19 mouse cellular contexts compared by ENCODE assay signal in the genomic region with DNA sequence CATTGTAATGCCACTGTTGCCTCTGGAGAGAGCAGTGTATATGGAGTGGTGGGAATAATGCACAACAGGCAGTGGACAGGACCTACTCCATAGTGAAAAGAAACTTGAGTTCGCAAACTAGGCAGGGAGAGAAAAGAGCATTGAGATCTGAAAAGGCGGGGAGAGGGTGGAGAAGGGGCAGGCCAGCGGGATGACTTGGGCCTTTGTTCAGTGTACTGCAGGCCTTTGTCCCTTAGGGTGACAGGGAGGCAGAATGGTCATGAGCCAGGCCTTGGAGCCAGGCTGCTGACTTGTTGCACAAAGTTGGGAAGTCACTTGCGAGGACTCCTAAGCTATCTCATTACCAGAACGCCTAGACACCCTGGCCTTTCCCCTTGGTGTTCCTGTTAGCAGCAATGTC. TPM values are rescaled to one million over a fixed set of nuclear protein-coding genes. Genes with fewer than 3 reads are reported as not detected.
A peak's percentile ranks its signal among the peaks of the same experiment; 100 is the strongest.
DNase-seq lines count a peak whose midpoint lies in the region; ATAC-seq lines count a peak whose summit lies in the region.
"Had no signal": no experiment of that assay in that cellular context is flagged by ENCODE, and none has a peak within 500 bp of the region (broad histone marks: within the 10 kb centered on the region; RNA-seq: fewer than 3 reads in every experiment).

No protein-coding gene starts in this region.

- no peak overlapping the region for H3K4me2 ChIP-seq in hindbrain, embryonic 11.5 days (replicated peaks; ENCODE audit: low read depth, low read length)
- no peak overlapping the region for H3K4me2 ChIP-seq in hindbrain, embryonic 12.5 days (replicated peaks)
- H3K4me2 ChIP-seq in neural tube, embryonic 11.5 days (ENCODE audit: low read depth): no peak overlapping the region
- H3K4me2 ChIP-seq: forebrain, embryonic 13.5 days; intestine, embryonic 15.5 days had no signal

- H3K36me3 ChIP-seq in hindbrain, embryonic 11.5 days (ENCODE audit: control insufficient read depth, insufficient read depth, low read length): no peaks in the 10 kb centered on the region
- no peaks in the 10 kb centered on the region for H3K36me3 ChIP-seq in hindbrain, embryonic 12.5 days
- no peaks in the 10 kb centered on the region for H3K36me3 ChIP-seq in neural tube, embryonic 11.5 days (ENCODE audit: control insufficient read depth, insufficient read depth, low read length)
- H3K36me3 ChIP-seq: intestine, embryonic 15.5 days; midbrain, embryonic 10.5 days had no signal

- WGBS in hindbrain, embryonic 11.5 days: 35% methylated on average over 5 of the region's 5 CpGs
- WGBS in hindbrain, embryonic 12.5 days: 34% methylated on average over 5 of the region's 5 CpGs
- WGBS in neural tube, embryonic 11.5 days: 41% methylated on average over 5 of the region's 5 CpGs

- H3K27me3 ChIP-seq in hindbrain, embryonic 11.5 days (ENCODE audit: control insufficient read depth, insufficient read depth, low read length): no peaks in the 10 kb centered on the region
- H3K27me3 ChIP-seq in hindbrain, embryonic 12.5 days: no peaks in the 10 kb centered on the region
- H3K27me3 ChIP-seq in neural tube, embryonic 11.5 days (ENCODE audit: control insufficient read depth, insufficient read depth, low read length): no peaks in the 10 kb centered on the region
- H3K27me3 ChIP-seq: forebrain, embryonic 13.5 days; intestine, embryonic 15.5 days had no signal

- H3K9me3 ChIP-seq in hindbrain, embryonic 11.5 days (ENCODE audit: control insufficient read depth, low read length): no peaks in the 10 kb centered on the region
- no peaks in the 10 kb centered on the region for H3K9me3 ChIP-seq in hindbrain, embryonic 12.5 days (replicated peaks)
- H3K9me3 ChIP-seq in neural tube, embryonic 11.5 days (ENCODE audit: control insufficient read depth, low read length): no peaks in the 10 kb centered on the region
- H3K9me3 ChIP-seq: forebrain, embryonic 13.5 days; intestine, embryonic 15.5 days; midbrain, embryonic 10.5 days had no signal

- no peak overlapping the region for H3K9ac ChIP-seq in hindbrain, embryonic 11.5 days (ENCODE audit: low read depth, low read length)
- no peak overlapping the region for H3K9ac ChIP-seq in hindbrain, embryonic 12.5 days
- H3K9ac ChIP-seq in neural tube, embryonic 11.5 days (ENCODE audit: low read length): no peak overlapping the region
- H3K9ac ChIP-seq: forebrain, embryonic 13.5 days; intestine, embryonic 15.5 days had no signal

- no peaks in the 10 kb centered on the region for H3K4me1 ChIP-seq in hindbrain, embryonic 11.5 days (replicated peaks; ENCODE audit: control insufficient read depth, insufficient read depth, low read length)
- 0 out of 2 replicates have a peak, but pooled peaks cover 2% of the 10 kb centered on the region for H3K4me1 ChIP-seq in hindbrain, embryonic 12.5 days
- no peaks in the 10 kb centered on the region for H3K4me1 ChIP-seq in neural tube, embryonic 11.5 days (ENCODE audit: control insufficient read depth, insufficient read depth, low read length)
- H3K4me1 ChIP-seq: forebrain, embryonic 13.5 days; intestine, embryonic 15.5 days had no signal

- H3K4me3 ChIP-seq in hindbrain, embryonic 11.5 days (ENCODE audit: low read depth, low read length): no peak overlapping the region
- H3K4me3 ChIP-seq in hindbrain, embryonic 12.5 days: no peak overlapping the region
- H3K4me3 ChIP-seq in neural tube, embryonic 11.5 days (ENCODE audit: low read depth, low read length): no peak overlapping the region
- H3K4me3 ChIP-seq: forebrain, embryonic 13.5 days; intestine, embryonic 15.5 days; midbrain, embryonic 10.5 days had no signal

- peak; percentile 15 for DNase-seq in cerebellum, adult 9-11 months
- no peak for DNase-seq in cerebellum, adult 9-10 months
- peak; percentile 23 for DNase-seq in hindbrain, embryonic 11.5 days (ENCODE audit: low spot score)
- DNase-seq in neural tube, embryonic 11.5 days (ENCODE audit: low spot score): peak; percentile 15
- no peak for DNase-seq in neural tube, embryonic 10.5 days (ENCODE audit: extremely low spot score, low spot score)
- peak; percentile 70 for DNase-seq in layer of hippocampus, adult 9-11 months
- DNase-seq: adrenal gland, adult 2 months; cerebellum, adult 11 months; heart, postnatal 36 days; kidney, postnatal 4 days; lung, adult 18-20 months; lung, postnatal 36 days; retina, postnatal 1 day; thymus, adult 2 months had no signal

- H3K27ac ChIP-seq in hindbrain, embryonic 11.5 days (ENCODE audit: low read depth, low read length): no peak overlapping the region
- H3K27ac ChIP-seq in hindbrain, embryonic 12.5 days: no peak overlapping the region
- H3K27ac ChIP-seq in neural tube, embryonic 11.5 days (ENCODE audit: low read depth, low read length): no peak overlapping the region
- H3K27ac ChIP-seq: forebrain, embryonic 13.5 days; intestine, embryonic 15.5 days; midbrain, embryonic 10.5 days had no signal

- ATAC-seq in hindbrain, embryonic 11.5 days (ENCODE audit: low FRiP score): no peak
- ATAC-seq in hindbrain, embryonic 12.5 days (ENCODE audit: low FRiP score): no peak
- no peak for ATAC-seq in neural tube, embryonic 11.5 days (ENCODE audit: insufficient read depth, low FRiP score, low TSS enrichment)
- ATAC-seq in megakaryocyte-erythroid progenitor cell, adult 5-6 weeks (replicated peaks; ENCODE audit: low FRiP score, low TSS enrichment, poor library complexity, severe bottlenecking): no peak
- ATAC-seq: forebrain, embryonic 13.5 days; intestine, embryonic 15.5 days had no signal

RNA-seq across cellular contexts. Expression of gene Zfp638, which starts 9.4 kb away (rescaled TPM):
- 111 and 119 TPM in 2 replicates for polyA plus RNA-seq in hindbrain, embryonic 11.5 days (2014; fragmentation: Nextera tagmentation; extraction: Ambion mirVana)
- polyA plus RNA-seq in hindbrain, embryonic 12.5 days (2016; fragmentation: Nextera tagmentation; extraction: Ambion mirVana): 103 and 104 TPM in 2 replicates
- 98.1 and 102 TPM in 2 replicates for polyA plus RNA-seq in neural tube, embryonic 11.5 days (2014; fragmentation: Nextera tagmentation; extraction: Ambion mirVana)
- total RNA-seq in megakaryocyte-erythroid progenitor cell, adult 5-6 weeks (2014; fragmentation: Nextera tagmentation): 104 and 139 TPM in 2 replicates
- 158 and 188 TPM in 2 replicates for total RNA-seq in megakaryocyte-erythroid progenitor cell, adult 5-6 weeks (2017)

RNA-seq across cellular contexts. Expression of gene Paip2b, which starts 25.9 kb away (rescaled TPM):
- 22.2 and 22.3 TPM in 2 replicates for polyA plus RNA-seq in hindbrain, embryonic 11.5 days (2014; fragmentation: Nextera tagmentation; extraction: Ambion mirVana)
- polyA plus RNA-seq in hindbrain, embryonic 12.5 days (2016; fragmentation: Nextera tagmentation; extraction: Ambion mirVana): 20.7 and 27.9 TPM in 2 replicates
- 19.1 and 21.9 TPM in 2 replicates for polyA plus RNA-seq in neural tube, embryonic 11.5 days (2014; fragmentation: Nextera tagmentation; extraction: Ambion mirVana)
- total RNA-seq in megakaryocyte-erythroid progenitor cell, adult 5-6 weeks (2014; fragmentation: Nextera tagmentation): 8.3 and 17.4 TPM in 2 replicates
- total RNA-seq in megakaryocyte-erythroid progenitor cell, adult 5-6 weeks (2017): 14.1 and 21.2 TPM in 2 replicates

Comparison
In these comparisons a context has a peak if more than half of its experiments do, and no peak if none do; other contexts are left out.
1. DNase-seq: peak in cerebellum, adult 9-11 months (single experiment), hindbrain, embryonic 11.5 days (single experiment), neural tube, embryonic 11.5 days (single experiment) and layer of hippocampus, adult 9-11 months (single experiment); none in cerebellum, adult 9-10 months (single experiment) and neural tube, embryonic 10.5 days (single experiment).